Mouse (Mus musculus) stomach, embryonic 14.5 days (tissue): ENCODE data around the gene Tas1r2. TPM values are rescaled to one million over a fixed set of nuclear protein-coding genes. Genes with fewer than 3 reads are reported as not detected.

ENCODE experiments used
- ATAC-seq: fragments of 200-750 bp; cut with Nextera tagmentation; 2 replicates; pipeline ENCODE4 v1.8.0; 2017; ENCODE audit warnings: low read depth, moderate TSS enrichment; ENCODE audit not compliant: insufficient number of reproducible peaks, insufficient read depth, low FRiP score
- H3K27ac ChIP-seq: fragments of 300-500 bp; sonication (generic); 2 replicates; pipeline ENCODE4 v1.5.1; 2014; ENCODE audit warnings: mild to moderate bottlenecking, low read length, moderate library complexity, mixed read lengths
- H3K27me3 ChIP-seq: fragments of 300-500 bp; sonication (generic); 2 replicates; pipeline ENCODE4 v1.6.1; 2014; ENCODE audit warnings: low read length, control low read depth, mixed read lengths; ENCODE audit not compliant: control insufficient read depth, insufficient read depth
- H3K36me3 ChIP-seq: fragments of 300-500 bp; sonication (generic); 2 replicates; pipeline ENCODE4 v1.6.1; 2014; ENCODE audit warnings: mild to moderate bottlenecking, control low read depth, low read length, moderate library complexity, mixed read lengths; ENCODE audit not compliant: control insufficient read depth, insufficient read depth
- H3K4me1 ChIP-seq: fragments of 300-500 bp; sonication (generic); 2 replicates; pipeline ENCODE4 v1.6.1; 2014; ENCODE audit warnings: low read length, control low read depth, mixed read lengths; ENCODE audit not compliant: control insufficient read depth, insufficient read depth
- H3K4me2 ChIP-seq: fragments of 300-500 bp; sonication (generic); replicated peaks from 2 replicates; pipeline ENCODE4 v1.6.1; 2014; ENCODE audit warnings: low read depth, low read length, control low read depth
- H3K4me3 ChIP-seq: fragments of 300-500 bp; sonication (generic); 2 replicates; pipeline ENCODE4 v1.5.1; 2014; ENCODE audit warnings: low read depth, low read length, control low read depth
- H3K9ac ChIP-seq: fragments of 300-500 bp; sonication (generic); replicated peaks from 2 replicates; pipeline ENCODE4 v1.6.1; 2014; ENCODE audit warnings: low read depth, mild to moderate bottlenecking, control low read depth, low read length, moderate library complexity, mixed read lengths
- H3K9me3 ChIP-seq: fragments of 300-500 bp; sonication (generic); 2 replicates; pipeline ENCODE4 v1.6.1; 2016; ENCODE audit warnings: low read depth, low read length, control low read depth; ENCODE audit not compliant: control insufficient read depth
- WGBS: fragments of 180-500 bp; shearing (Covaris S2); extraction: QIAGEN DNeasy Blood & Tissue Kit; methylation state at CpG from one replicate; pipeline ENCODE4 v1.1.7; 2014; 5-methylcytosine and 5-hydroxymethylcytosine counted together
- polyA plus RNA-seq: library from polyadenylated mRNA; unstranded; fragments of >200 nt; fragmentation: Nextera tagmentation; extraction: Ambion mirVana; gene quantifications from 2 replicates; pipeline ENCODE4 v1.2.1, GENCODE M21; 2014

Tas1r2 gene
- polyA plus RNA-seq, 1 experiment from 2014 or later, result not detected

DNA sequence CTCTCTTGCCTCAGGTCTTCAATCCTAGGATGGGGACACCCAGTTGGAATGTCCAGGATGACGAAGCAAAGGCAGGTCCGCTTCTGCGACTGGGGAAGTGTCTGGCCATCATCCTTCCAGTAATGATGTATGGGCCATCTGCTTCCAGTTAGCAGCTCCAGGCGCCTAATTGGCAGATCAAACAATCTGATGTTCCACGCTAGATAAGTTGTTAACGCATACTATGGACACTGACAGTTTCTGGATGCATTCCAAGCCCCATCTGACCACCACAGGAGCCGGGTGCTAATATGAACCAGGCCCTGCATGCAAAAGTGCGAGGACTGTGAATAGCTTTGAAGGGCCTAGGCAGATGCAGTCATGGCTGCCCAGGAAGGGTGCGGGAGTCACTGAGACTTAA, 22.4 kb downstream of the Tas1r2 start:
- Histone ChIP-seq H3K9ac (no peak overlapping the region), H3K36me3 (no peaks in the 10 kb centered on the region), H3K4me2 (no peak overlapping the region), H3K4me3 (no peak overlapping the region), H3K27ac (no peak overlapping the region), H3K9me3 (no peaks in the 10 kb centered on the region), H3K27me3 (no peaks in the 10 kb centered on the region), H3K4me1 (no peaks in the 10 kb centered on the region)
- no peak for ATAC-seq
- 46% methylated on average over 9 of the region's 9 CpGs for WGBS

DNA sequence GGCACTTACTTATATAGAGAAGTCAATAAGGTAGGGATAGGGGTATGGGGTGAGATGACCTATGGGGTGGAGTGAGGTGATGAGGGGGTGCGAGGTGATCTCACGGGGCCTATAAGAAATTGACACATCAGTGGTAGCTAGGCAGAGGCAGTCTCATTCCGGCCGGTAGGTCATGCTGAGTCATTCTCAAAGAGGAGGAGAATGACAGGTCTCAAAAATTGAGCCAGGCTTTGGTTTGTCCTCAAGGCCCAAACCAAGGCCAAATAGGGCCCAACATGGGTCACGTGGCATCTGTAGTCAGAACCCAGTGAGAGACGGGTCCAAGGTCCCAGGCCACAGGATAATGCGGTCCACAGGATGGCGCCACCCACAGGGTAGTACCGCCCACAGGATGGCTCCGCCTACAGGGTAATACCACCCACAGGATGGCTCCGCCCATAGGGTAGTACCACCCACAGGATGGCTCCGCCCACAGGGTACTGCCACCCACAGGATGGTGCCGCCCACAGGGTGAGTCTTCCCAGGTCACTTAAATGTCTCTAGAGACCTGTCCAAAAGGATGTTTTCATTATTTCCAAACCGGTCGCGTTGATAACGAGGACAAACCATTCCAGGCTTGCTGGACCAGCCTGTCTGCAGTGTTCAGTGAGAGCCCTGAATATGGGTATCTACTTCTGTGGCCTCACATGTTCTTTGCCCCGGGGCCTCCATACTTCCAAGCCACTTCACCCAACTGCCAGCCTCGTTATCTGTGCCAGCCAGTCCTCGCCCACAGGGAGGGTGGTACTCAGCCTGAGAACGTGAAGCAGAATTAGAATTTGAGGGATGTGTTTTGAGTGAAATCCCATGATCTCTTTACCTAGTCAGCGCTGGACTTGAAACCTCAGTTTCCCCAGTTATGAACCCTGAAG, 30.6 kb downstream of the Tas1r2 start:
- Histone ChIP-seq H3K9ac (no peak overlapping the region), H3K4me1 (no peaks in the 10 kb centered on the region), H3K4me3 (no peak overlapping the region), H3K27me3 (no peaks in the 10 kb centered on the region), H3K36me3 (no peaks in the 10 kb centered on the region), H3K27ac (no peak overlapping the region), H3K9me3 (no peaks in the 10 kb centered on the region), H3K4me2 (no peak overlapping the region)
- 76% methylated on average over 22 of the region's 22 CpGs for WGBS
- no peak for ATAC-seq

DNA sequence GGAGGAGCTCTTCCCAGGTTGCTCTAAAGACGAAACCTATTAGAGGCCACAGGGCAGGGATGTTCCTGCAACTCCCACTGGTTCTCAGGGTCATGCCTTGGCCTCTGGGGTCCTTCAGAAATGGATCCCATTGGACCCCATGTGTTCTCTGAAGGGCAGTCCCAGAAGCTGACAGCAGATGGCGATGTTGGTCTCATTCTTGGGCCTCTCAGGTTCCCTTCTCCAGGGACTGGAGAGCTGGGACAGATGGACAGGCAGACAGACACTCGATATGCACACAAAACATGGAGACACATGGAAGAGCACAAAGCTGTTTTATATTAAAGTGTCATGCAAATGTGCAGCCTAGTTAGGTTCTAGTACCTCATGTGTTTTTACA, 31.3 kb downstream of the Tas1r2 start:
- 6% methylated on average over 3 of the region's 3 CpGs for WGBS
- no peak for ATAC-seq
- H3K4me1 ChIP-seq, result 0 out of 2 replicates have a peak, but pooled peaks cover 1% of the 10 kb centered on the region

DNA sequence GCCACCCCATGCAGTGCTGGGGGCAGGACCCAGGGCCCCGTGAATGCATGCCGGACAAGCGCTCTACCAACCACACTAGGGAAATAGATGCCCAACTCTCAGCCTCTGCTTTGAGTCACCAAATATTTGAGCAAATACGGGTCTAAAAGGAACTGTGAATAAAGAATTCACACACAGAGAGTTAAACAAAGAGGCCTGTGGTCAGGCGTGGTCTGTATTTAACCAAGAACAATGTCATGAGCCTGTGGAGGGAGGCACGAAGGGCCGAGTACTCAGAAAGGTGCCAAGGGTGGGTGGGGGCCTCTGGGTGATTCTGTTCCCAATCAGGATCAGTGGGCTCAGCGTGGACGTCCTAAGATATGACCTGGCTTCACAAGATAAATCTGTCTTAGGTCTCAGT, 34.7 kb downstream of the Tas1r2 start:
- 53% methylated on average over 9 of the region's 9 CpGs for WGBS
- Histone ChIP-seq H3K27ac (peak overlapping the region; percentile 15; the same call in 1 of the 2 replicates), H3K27me3 (no peaks in the 10 kb centered on the region)

More for the DNA sequence above, 31.3 kb downstream of the Tas1r2 start:
- Histone ChIP-seq H3K4me2 (no peak overlapping the region), H3K27me3 (no peaks in the 10 kb centered on the region), H3K9ac (no peak overlapping the region), H3K36me3 (no peaks in the 10 kb centered on the region), H3K4me3 (no peak overlapping the region), H3K27ac (no peak overlapping the region), H3K9me3 (no peaks in the 10 kb centered on the region)

DNA sequence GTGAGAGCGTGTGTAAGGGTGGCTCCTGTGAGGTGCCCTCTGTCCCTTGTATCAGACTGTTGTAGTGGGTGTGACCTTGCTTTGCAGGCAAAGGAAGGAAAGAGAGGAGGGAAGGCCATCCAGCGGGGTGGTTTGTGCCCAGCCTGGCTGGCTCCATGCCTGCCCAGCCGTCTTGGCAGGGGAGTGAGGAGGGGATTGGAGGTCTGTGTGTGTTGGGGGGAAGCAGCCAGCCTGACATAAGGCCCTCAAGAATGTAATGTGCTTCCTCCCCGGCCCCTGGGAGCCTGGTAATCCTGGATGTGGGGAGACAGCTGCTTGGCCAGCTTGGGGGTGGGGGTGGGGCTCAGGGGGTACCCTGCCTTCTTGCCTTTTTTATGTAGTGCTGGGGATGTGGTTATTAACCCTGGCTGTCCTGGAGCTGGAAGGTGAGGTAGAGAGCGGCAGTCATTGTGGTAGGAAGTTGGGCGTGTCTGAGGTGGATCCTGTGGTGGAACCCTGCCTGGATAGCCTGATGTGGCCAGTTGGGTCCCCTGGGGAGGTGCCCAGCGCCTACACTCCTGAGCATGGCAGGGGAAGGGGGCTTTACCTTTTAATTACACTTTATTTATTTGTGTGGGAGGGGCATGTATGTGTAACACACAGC, 36.4 kb downstream of the Tas1r2 start:
- Histone ChIP-seq H3K27ac (no peak overlapping the region), H3K36me3 (no peaks in the 10 kb centered on the region), H3K4me1 (0 out of 2 replicates have a peak, but pooled peaks cover 3% of the 10 kb centered on the region), H3K9me3 (no peaks in the 10 kb centered on the region), H3K4me2 (no peak overlapping the region), H3K27me3 (no peaks in the 10 kb centered on the region), H3K4me3 (no peak overlapping the region), H3K9ac (no peak overlapping the region)
- no peak for ATAC-seq
- WGBS, result 34% methylated on average over 7 of the region's 7 CpGs

More for the DNA sequence above, 34.7 kb downstream of the Tas1r2 start:
- peak; percentile 60 for ATAC-seq
- Histone ChIP-seq H3K36me3 (no peaks in the 10 kb centered on the region), H3K9ac (no peak overlapping the region), H3K4me1 (0 out of 2 replicates have a peak, but pooled peaks cover 3% of the 10 kb centered on the region), H3K4me3 (no peak overlapping the region), H3K9me3 (no peaks in the 10 kb centered on the region), H3K4me2 (no peak overlapping the region)

DNA sequence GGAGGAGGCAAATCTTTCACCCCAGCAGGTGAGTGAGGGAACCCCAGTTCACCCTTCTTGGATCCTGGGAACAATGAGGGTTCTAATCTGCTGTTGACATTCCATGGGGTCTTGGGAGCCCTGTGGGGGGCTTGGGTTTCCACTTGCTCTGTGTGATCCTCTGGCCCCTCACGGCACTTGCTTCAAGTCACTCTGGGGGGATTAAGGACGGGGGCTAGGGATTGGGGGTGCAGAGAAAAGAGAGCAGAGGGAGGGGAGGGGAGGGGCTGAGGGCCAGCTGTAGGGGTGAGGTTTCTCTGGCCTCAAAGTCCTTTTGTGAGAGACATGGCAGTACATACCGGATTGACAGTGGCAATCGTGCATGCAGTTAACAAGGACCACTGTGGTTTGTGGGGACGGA, 40.0 kb downstream of the Tas1r2 start:
- no peaks in the 10 kb centered on the region for H3K9me3 ChIP-seq
- H3K27me3 ChIP-seq, result no peaks in the 10 kb centered on the region
- WGBS, result 46% methylated on average over 5 of the region's 5 CpGs

DNA sequence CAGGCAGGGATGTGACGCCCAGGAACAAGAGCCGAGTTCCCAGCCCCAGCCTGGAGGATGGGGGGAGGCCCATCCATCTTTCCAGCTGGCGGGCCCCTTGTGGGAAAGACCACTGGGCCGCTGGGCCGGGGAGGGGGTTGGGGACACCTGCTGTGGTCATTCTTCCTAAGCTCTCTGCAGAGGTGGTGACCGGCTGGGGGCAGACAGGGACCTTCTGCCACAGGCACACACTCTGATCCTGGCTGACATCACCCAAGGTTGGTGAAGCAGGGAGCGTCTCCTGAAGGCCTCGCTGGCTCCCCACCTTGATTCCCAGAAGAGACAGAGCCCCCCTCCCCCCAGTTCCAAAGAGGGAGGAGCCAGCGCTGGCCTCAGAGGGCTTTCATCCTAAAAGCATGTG, 44.4 kb downstream of the Tas1r2 start:
- no peak overlapping the region for H3K9ac ChIP-seq
- no peaks in the 10 kb centered on the region for H3K27me3 ChIP-seq
- H3K4me3 ChIP-seq, result no peak overlapping the region
- no peaks in the 10 kb centered on the region for H3K36me3 ChIP-seq
- no peak for ATAC-seq
- 9% methylated on average over 9 of the region's 9 CpGs for WGBS
- H3K4me1 ChIP-seq, result peaks cover 8% of the 10 kb centered on the region; the same call in 1 of the 2 replicates
- H3K27ac ChIP-seq, result no peak overlapping the region
- H3K4me2 ChIP-seq, result no peak overlapping the region
- no peaks in the 10 kb centered on the region for H3K9me3 ChIP-seq

More for the DNA sequence above, 40.0 kb downstream of the Tas1r2 start:
- Histone ChIP-seq H3K4me3 (no peak overlapping the region), H3K27ac (no peak overlapping the region), H3K36me3 (no peaks in the 10 kb centered on the region), H3K4me1 (peaks cover 11% of the 10 kb centered on the region; the same call in 1 of the 2 replicates), H3K4me2 (no peak overlapping the region), H3K9ac (no peak overlapping the region)
- ATAC-seq, result no peak

DNA sequence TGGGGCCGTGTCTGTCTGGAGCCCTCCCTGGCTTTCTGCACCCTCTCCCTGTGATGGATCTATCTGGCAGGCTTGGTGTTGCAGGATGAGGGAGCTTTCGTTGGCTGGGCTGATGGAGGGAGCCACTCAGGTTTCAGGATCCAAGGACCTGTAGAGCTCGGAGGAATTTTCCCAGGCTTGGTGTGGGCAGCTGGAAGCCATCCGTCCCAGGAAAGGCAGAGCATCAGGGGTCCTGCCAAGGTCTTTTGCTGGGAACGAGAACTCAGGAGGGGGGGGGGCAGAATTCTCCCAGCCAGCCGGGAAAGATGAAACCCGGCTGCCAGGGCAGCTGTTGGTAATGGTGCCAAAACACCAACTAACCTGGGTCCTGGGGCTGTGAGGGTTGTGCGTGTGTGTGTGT, 45.3 kb downstream of the Tas1r2 start:
- Histone ChIP-seq H3K4me1 (peaks cover 8% of the 10 kb centered on the region; the same call in 1 of the 2 replicates), H3K27me3 (no peaks in the 10 kb centered on the region), H3K9me3 (no peaks in the 10 kb centered on the region), H3K27ac (no peak overlapping the region), H3K36me3 (no peaks in the 10 kb centered on the region), H3K4me2 (no peak overlapping the region), H3K9ac (no peak overlapping the region), H3K4me3 (no peak overlapping the region)
- ATAC-seq, result no peak
- 30% methylated on average over 8 of the region's 8 CpGs for WGBS
